8 mouse cellular contexts compared by ENCODE assay signal in the genomic region with DNA sequence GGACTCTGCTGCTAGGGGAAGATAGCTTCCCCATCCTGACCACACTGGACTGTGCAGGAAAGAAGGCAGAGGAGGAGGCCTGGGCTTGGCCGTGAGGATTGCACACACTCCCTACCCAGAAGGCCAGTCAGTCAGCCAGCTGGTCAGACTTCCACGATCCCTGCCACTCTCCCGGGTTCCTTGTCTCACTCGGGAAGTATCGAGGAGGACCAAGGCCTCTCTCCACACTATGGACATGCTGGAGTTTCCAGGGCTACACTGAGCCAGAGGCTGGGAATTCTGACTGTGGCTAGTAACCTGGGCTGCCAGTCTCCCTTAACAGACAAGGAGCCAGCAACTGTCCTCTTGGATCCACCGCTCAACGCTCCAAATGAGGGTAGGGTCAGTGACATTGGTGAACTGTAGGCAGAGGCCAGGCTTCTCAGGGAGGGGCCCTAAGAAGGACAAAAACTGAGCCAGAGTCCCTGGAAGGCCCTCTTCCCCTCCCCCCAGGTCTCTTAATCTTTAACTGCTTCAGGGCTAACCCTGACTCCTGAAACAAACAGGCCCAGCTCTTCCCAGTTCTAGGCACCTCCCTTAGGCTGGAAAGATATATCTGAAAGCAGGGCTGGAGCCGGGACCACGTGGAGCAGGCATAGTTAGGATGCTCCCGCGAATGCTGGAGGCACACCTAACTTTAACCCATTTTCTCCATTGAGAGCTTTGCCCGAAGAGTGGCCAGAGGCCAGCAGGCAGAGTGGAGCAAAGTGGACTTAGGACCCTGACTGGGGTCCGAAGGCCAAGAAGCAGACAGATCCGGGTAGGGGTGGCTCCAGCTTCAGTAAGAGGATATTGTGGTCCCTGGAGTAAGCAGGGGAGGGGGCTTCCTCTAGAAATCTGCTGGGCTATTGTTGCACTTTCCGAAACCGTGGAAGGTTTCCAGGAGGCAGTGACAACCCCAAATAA. TPM values are rescaled to one million over a fixed set of nuclear protein-coding genes. Genes with fewer than 3 reads are reported as not detected.
DNase-seq lines count a peak whose midpoint lies in the region; ATAC-seq lines count a peak whose summit lies in the region.

No protein-coding gene starts in this region.

- H3K4me3 ChIP-seq in forebrain, embryonic 15.5 days, result peak overlapping the region; percentile 72
- peak overlapping the region; percentile 91 for H3K4me3 ChIP-seq in intestine, embryonic 16.5 days (ENCODE audit: low read length)
- H3K4me3 ChIP-seq in liver, embryonic 16.5 days (ENCODE audit: low read depth, low read length), result peak overlapping the region; percentile 42; the same call in 1 of the 2 replicates

- no peaks in the 10 kb centered on the region for H3K36me3 ChIP-seq in forebrain, embryonic 15.5 days
- H3K36me3 ChIP-seq in intestine, embryonic 16.5 days (ENCODE audit: control insufficient read depth, insufficient read depth, low read length), result no peaks in the 10 kb centered on the region
- no peaks in the 10 kb centered on the region for H3K36me3 ChIP-seq in liver, embryonic 16.5 days (ENCODE audit: control insufficient read depth, insufficient read depth)

- peak overlapping the region; percentile 93 for H3K9ac ChIP-seq in forebrain, embryonic 15.5 days (replicated peaks)
- H3K9ac ChIP-seq in intestine, embryonic 16.5 days (ENCODE audit: low read depth, low read length), result peak overlapping the region; percentile 98
- 0 out of 2 replicates have a peak overlapping the region, but pooled peaks have one; percentile 19 for H3K9ac ChIP-seq in liver, embryonic 16.5 days (ENCODE audit: low read depth, low read length)

- peak overlapping the region; percentile 80 for H3K27ac ChIP-seq in forebrain, embryonic 15.5 days (replicated peaks)
- peak overlapping the region; percentile 99 for H3K27ac ChIP-seq in intestine, embryonic 16.5 days (ENCODE audit: low read length)
- H3K27ac ChIP-seq in liver, embryonic 16.5 days (ENCODE audit: low read length), result peak overlapping the region; percentile 76

- peaks cover 37% of the 10 kb centered on the region for H3K4me1 ChIP-seq in forebrain, embryonic 15.5 days
- H3K4me1 ChIP-seq in intestine, embryonic 16.5 days (ENCODE audit: control insufficient read depth, insufficient read depth, low read length), result peaks cover 35% of the 10 kb centered on the region
- H3K4me1 ChIP-seq in liver, embryonic 16.5 days (ENCODE audit: control insufficient read depth, low read depth, low read length), result peaks cover 10% of the 10 kb centered on the region

- peak; percentile 26 to 29 for DNase-seq in urinary bladder, postnatal 36 days (ENCODE audit: low spot score in 2 of 2)
- DNase-seq in urinary bladder, adult 18-20 months (ENCODE audit: low spot score in 2 of 2), result no peak
- peak; percentile 60 for DNase-seq in skeletal muscle tissue, adult 2 months (ENCODE audit: low read depth, low spot score)
- DNase-seq in MN1 (ENCODE audit: low spot score), result no peak
- DNase-seq in left cerebral cortex, adult 8-10 months (ENCODE audit: low spot score in 2 of 2), result no peak

- H3K27me3 ChIP-seq in forebrain, embryonic 15.5 days, result no peaks in the 10 kb centered on the region
- no peaks in the 10 kb centered on the region for H3K27me3 ChIP-seq in intestine, embryonic 16.5 days (replicated peaks; ENCODE audit: control insufficient read depth, insufficient read depth, low read length)
- peaks cover 59% of the 10 kb centered on the region for H3K27me3 ChIP-seq in liver, embryonic 16.5 days (ENCODE audit: control insufficient read depth, insufficient read depth, low read depth, low read length)

- H3K4me2 ChIP-seq in forebrain, embryonic 15.5 days (replicated peaks), result peak overlapping the region; percentile 81
- peak overlapping the region; percentile 84 for H3K4me2 ChIP-seq in intestine, embryonic 16.5 days (ENCODE audit: low read depth, low read length)
- H3K4me2 ChIP-seq in liver, embryonic 16.5 days (ENCODE audit: low read depth, low read length), result peak overlapping the region; percentile 65

- H3K9me3 ChIP-seq in forebrain, embryonic 15.5 days, result no peaks in the 10 kb centered on the region
- H3K9me3 ChIP-seq in intestine, embryonic 16.5 days (ENCODE audit: control insufficient read depth, low read length), result no peaks in the 10 kb centered on the region
- H3K9me3 ChIP-seq in liver, embryonic 16.5 days (replicated peaks; ENCODE audit: control insufficient read depth, low read length), result no peaks in the 10 kb centered on the region

- 8% methylated on average over 16 of the region's 16 CpGs for WGBS in forebrain, embryonic 15.5 days
- 9% methylated on average over 16 of the region's 16 CpGs for WGBS in intestine, embryonic 16.5 days
- WGBS in liver, embryonic 16.5 days (ENCODE audit: insufficient replicate concordance), result 29% methylated on average over 16 of the region's 16 CpGs

- 0 out of 2 replicates have a peak, but pooled peaks have one; percentile 14 for ATAC-seq in forebrain, embryonic 15.5 days (replicated peaks)
- ATAC-seq in intestine, embryonic 16.5 days, result peak; percentile 78
- peak; percentile 68 for ATAC-seq in liver, embryonic 16.5 days (ENCODE audit: low read depth)

RNA-seq across cellular contexts. Expression of a gene that starts 33.5 kb away (rescaled TPM):
- 97.7 and 98.9 TPM in 2 replicates for polyA plus RNA-seq in forebrain, embryonic 15.5 days (2015; fragmentation: Nextera tagmentation; extraction: Ambion mirVana)
- 84.6 and 91.4 TPM in 2 replicates for polyA plus RNA-seq in intestine, embryonic 16.5 days (2015; fragmentation: Nextera tagmentation; extraction: Ambion mirVana)
- polyA plus RNA-seq in liver, embryonic 16.5 days (2015; fragmentation: Nextera tagmentation; extraction: Ambion mirVana), result 36.6 and 42.0 TPM in 2 replicates
- total RNA-seq in left cerebral cortex, adult 8-10 months (2022), result 10 to 100 TPM; 80.0 to 98.8 (median 89.6) TPM

RNA-seq across cellular contexts. Expression of a gene that starts 48.1 kb away (rescaled TPM):
- polyA plus RNA-seq in forebrain, embryonic 15.5 days (2015; fragmentation: Nextera tagmentation; extraction: Ambion mirVana), result 15.4 and 16.1 TPM in 2 replicates
- polyA plus RNA-seq in intestine, embryonic 16.5 days (2015; fragmentation: Nextera tagmentation; extraction: Ambion mirVana), result 4.9 and 5.7 TPM in 2 replicates
- polyA plus RNA-seq in liver, embryonic 16.5 days (2015; fragmentation: Nextera tagmentation; extraction: Ambion mirVana), result 0.84 TPM in 2 replicates
- 10 to 100 TPM; 20.8 to 23.0 (median 21.6) TPM for total RNA-seq in left cerebral cortex, adult 8-10 months (2022)

Comparison
In these comparisons a context has a peak if more than half of its experiments do, and no peak if none do; other contexts are left out.
1. DNase-seq: peak in urinary bladder, postnatal 36 days (2 of 2) and skeletal muscle tissue, adult 2 months (single experiment); none in urinary bladder, adult 18-20 months (0 of 2), MN1 (single experiment) and left cerebral cortex, adult 8-10 months (0 of 2).
2. ATAC-seq: peak in every context shown above with its lines; median percentile 78 in intestine, embryonic 16.5 days; 68 in liver, embryonic 16.5 days; 14 in forebrain, embryonic 15.5 days.
3. H3K9ac ChIP-seq: peak in every context shown above with its lines; median percentile 98 in intestine, embryonic 16.5 days; 93 in forebrain, embryonic 15.5 days; 19 in liver, embryonic 16.5 days.
4. Peak in every context shown above with its lines, with median percentiles within 50 percentile points of each other: H3K27ac ChIP-seq, H3K4me2 ChIP-seq and H3K4me3 ChIP-seq.